Mouse (Mus musculus): ENCODE measurements around the gene Fez1.

DNA sequence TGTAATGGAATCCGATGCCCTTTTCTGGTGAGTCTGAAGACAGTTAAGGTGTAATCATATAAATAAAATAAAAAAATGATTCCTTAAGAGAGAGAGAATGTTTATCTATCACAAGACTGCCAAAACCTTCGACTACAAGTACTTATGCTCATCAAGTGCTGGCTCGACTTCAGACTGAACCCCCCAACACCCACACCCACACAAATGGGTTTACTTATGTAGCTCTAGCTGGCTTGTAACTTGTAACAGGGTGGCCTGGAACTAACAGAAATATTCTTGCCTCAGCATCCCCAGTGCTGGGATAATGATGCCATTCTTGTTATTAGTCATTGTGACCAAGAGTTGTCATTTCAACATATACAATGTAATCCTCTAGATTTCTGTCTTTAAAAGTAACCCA lies 17.7 kb upstream of the Fez1 start:
- TF ChIP-seq POLR2A (IDR thresholded peaks at IDR 0.05; ENCODE audit: extremely low read depth, insufficient read depth, low read length) (no peak), CTCF (IDR thresholded peaks at IDR 0.05; ENCODE audit: extremely low read depth, insufficient read depth, low read length) (no peak)

All from cortical plate, adult 2 months (tissue).